Mouse (Mus musculus): Measurements from ENCODE around the gene Pidd1.
A peak's percentile ranks its signal among the peaks of the same experiment; 100 is the strongest.

Pidd1 gene

GRCm38 (mm10) chr7:141443828-141444237 lies at the start of gene Pidd1:
Gene Pidd1 (minus strand): TSS chr7:141444025.
- peak; percentile 79 for DNase-seq

GRCm38 (mm10) chr7:141492738-141493137 lies 48.9 kb upstream of the Pidd1 start:
- no peak for DNase-seq

GRCm38 (mm10) chr7:141491151-141491550 lies 47.3 kb upstream of the Pidd1 start:
- no peak for DNase-seq

GRCm38 (mm10) chr7:141487141-141487540 lies 43.3 kb upstream of the Pidd1 start:
- DNase-seq: no peak

GRCm38 (mm10) chr7:141486239-141486638 lies 42.4 kb upstream of the Pidd1 start:
- DNase-seq: no peak

GRCm38 (mm10) chr7:141485606-141486005 lies 41.8 kb upstream of the Pidd1 start:
- no peak for DNase-seq

GRCm38 (mm10) chr7:141485186-141485585 lies 41.4 kb upstream of the Pidd1 start:
- no peak for DNase-seq

- no peak for DNase-seq
Observed at GRCm38 (mm10) chr7:141484186-141485120, 40.6 kb upstream of the Pidd1 start.

- DNase-seq: no peak
Observed at GRCm38 (mm10) chr7:141483114-141483653, 39.4 kb upstream of the Pidd1 start.

- no peak for DNase-seq
Observed at GRCm38 (mm10) chr7:141482531-141483024, 38.8 kb upstream of the Pidd1 start.

GRCm38 (mm10) chr7:141481498-141482401 lies 37.9 kb upstream of the Pidd1 start:
- peak; percentile 62 for DNase-seq

GRCm38 (mm10) chr7:141480842-141481497 lies 37.1 kb upstream of the Pidd1 start:
- DNase-seq: peak; percentile 77

- DNase-seq: no peak
Observed at GRCm38 (mm10) chr7:141478270-141478748, 34.5 kb upstream of the Pidd1 start.

- DNase-seq: no peak
Observed at GRCm38 (mm10) chr7:141477578-141478269, 33.9 kb upstream of the Pidd1 start.

GRCm38 (mm10) chr7:141476981-141477370 lies 33.2 kb upstream of the Pidd1 start:
- DNase-seq: no peak

GRCm38 (mm10) chr7:141476226-141476980 lies 32.6 kb upstream of the Pidd1 start:
- DNase-seq: peak; percentile 95

GRCm38 (mm10) chr7:141475805-141476158 lies 32.0 kb upstream of the Pidd1 start:
- no peak for DNase-seq

- peak; percentile 92 for DNase-seq
Observed at GRCm38 (mm10) chr7:141475011-141475804, 31.4 kb upstream of the Pidd1 start, which contains the start of the genes Polr2l and Tspan4. Gene Polr2l (minus strand): TSS chr7:141475132. Gene Tspan4 (plus strand): TSS chr7:141475240.

- DNase-seq: no peak
Observed at GRCm38 (mm10) chr7:141474160-141474559, 30.3 kb upstream of the Pidd1 start.

GRCm38 (mm10) chr7:141472763-141473162 lies 28.9 kb upstream of the Pidd1 start:
- DNase-seq: no peak
